Mouse (Mus musculus): Measurements from ENCODE around the gene Steap4. TPM values are rescaled to one million over a fixed set of nuclear protein-coding genes. Genes with fewer than 3 reads are reported as not detected.
A peak's percentile ranks its signal among the peaks of the same experiment; 100 is the strongest.

The Steap4 gene
- polyA plus RNA-seq, 1 experiment from 2014 or later: 0.50 TPM

GRCm38 (mm10) chr5:7995288-7995897, 35.1 kb downstream of the Steap4 start:
- Histone ChIP-seq H3K4me1 (ENCODE audit: control insufficient read depth, insufficient read depth, low read length) (no peaks in the 10 kb centered on the region), H3K36me3 (replicated peaks; ENCODE audit: control insufficient read depth, insufficient read depth, low read depth, low read length) (no peaks in the 10 kb centered on the region), H3K4me2 (ENCODE audit: low read depth, low read length) (no peak overlapping the region), H3K27me3 (ENCODE audit: control insufficient read depth, insufficient read depth, low read length) (no peaks in the 10 kb centered on the region), H3K27ac (replicated peaks; ENCODE audit: low read depth, low read length) (no peak overlapping the region), H3K9ac (replicated peaks; ENCODE audit: low read length) (no peak overlapping the region), H3K9me3 (replicated peaks; ENCODE audit: control insufficient read depth, low read length) (no peaks in the 10 kb centered on the region), H3K4me3 (ENCODE audit: low read depth, low read length) (no peak overlapping the region)
- DNase-seq (ENCODE audit: low spot score) (no peak), ATAC-seq (replicated peaks; ENCODE audit: insufficient number of reproducible peaks, low FRiP score, low TSS enrichment, low read depth) (peak; percentile 66)
- WGBS: 96% methylated on average over 1 of the region's 1 CpGs

DNA sequence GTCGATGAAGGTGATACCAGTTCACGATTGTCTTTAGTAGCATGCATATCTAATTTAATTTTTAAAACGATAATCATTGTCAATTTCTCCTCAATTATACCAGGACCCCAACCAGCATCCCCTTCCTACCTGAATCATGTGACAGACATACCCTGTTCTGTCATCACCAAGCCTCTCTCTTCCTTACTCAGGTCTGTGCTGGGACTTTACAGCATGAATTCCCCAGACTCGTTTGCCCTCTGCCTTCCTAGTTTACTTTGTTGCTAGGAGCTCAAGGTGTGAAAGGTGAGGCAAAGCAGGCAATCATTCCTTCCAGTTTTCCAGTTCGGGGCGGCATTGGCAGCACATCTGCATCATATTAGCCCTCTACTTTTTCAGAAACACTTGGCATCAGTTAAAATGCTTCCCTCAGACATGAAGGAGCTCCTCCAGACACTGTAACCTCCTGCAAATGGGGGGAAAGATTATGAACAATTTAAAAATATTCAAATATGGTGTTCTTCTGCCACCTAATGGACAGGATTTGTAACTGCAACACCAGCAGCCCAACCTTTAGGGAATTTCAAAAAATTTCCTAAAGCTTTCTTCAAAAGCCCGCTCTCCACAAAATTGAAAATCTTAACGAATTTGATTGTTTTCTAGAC, 36.3 kb downstream of the Steap4 start:
- ATAC-seq (replicated peaks; ENCODE audit: insufficient number of reproducible peaks, low FRiP score, low TSS enrichment, low read depth): peak; percentile 66; the same call in 1 of the 2 replicates
- peak; percentile 77 for DNase-seq (ENCODE audit: low spot score)
- no peaks in the 10 kb centered on the region for H3K27me3 ChIP-seq (ENCODE audit: control insufficient read depth, insufficient read depth, low read length)
- no peak overlapping the region for H3K4me3 ChIP-seq (ENCODE audit: low read depth, low read length)
- H3K9me3 ChIP-seq (replicated peaks; ENCODE audit: control insufficient read depth, low read length): no peaks in the 10 kb centered on the region
- H3K4me2 ChIP-seq (ENCODE audit: low read depth, low read length): no peak overlapping the region
- WGBS: 47% methylated on average over 8 of the region's 8 CpGs
- H3K4me1 ChIP-seq (ENCODE audit: control insufficient read depth, insufficient read depth, low read length): no peaks in the 10 kb centered on the region
- H3K9ac ChIP-seq (replicated peaks; ENCODE audit: low read length): no peak overlapping the region
- no peaks in the 10 kb centered on the region for H3K36me3 ChIP-seq (replicated peaks; ENCODE audit: control insufficient read depth, insufficient read depth, low read depth, low read length)
- no peak overlapping the region for H3K27ac ChIP-seq (replicated peaks; ENCODE audit: low read depth, low read length)

DNA sequence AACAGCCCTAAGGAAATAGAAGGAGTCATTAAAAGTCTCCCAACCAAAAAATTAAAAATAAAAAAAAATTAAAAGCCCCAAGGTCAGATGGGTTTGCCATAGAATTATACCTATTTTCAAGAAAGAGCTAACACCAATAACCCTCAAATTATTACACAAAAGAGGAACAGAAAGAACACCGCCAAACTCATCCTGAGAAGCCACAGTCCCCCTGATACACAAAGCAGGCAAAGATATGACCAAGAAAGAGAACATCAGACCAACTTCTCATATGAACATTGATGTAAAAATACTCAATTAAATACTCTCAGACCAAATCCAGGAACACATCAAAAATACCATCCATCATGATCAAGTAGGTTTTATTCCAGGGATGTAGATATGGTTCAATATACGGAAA, 36.8 kb downstream of the Steap4 start:
- Histone ChIP-seq H3K27ac (replicated peaks; ENCODE audit: low read depth, low read length) (no peak overlapping the region), H3K4me3 (ENCODE audit: low read depth, low read length) (no peak overlapping the region), H3K4me2 (ENCODE audit: low read depth, low read length) (no peak overlapping the region), H3K9me3 (replicated peaks; ENCODE audit: control insufficient read depth, low read length) (no peaks in the 10 kb centered on the region), H3K36me3 (replicated peaks; ENCODE audit: control insufficient read depth, insufficient read depth, low read depth, low read length) (no peaks in the 10 kb centered on the region), H3K9ac (replicated peaks; ENCODE audit: low read length) (no peak overlapping the region), H3K4me1 (ENCODE audit: control insufficient read depth, insufficient read depth, low read length) (no peaks in the 10 kb centered on the region), H3K27me3 (ENCODE audit: control insufficient read depth, insufficient read depth, low read length) (no peaks in the 10 kb centered on the region)
- DNase-seq (ENCODE audit: low spot score) (no peak), ATAC-seq (replicated peaks; ENCODE audit: insufficient number of reproducible peaks, low FRiP score, low TSS enrichment, low read depth) (no peak)
- WGBS: 95% methylated on average over 2 of the region's 2 CpGs

GRCm38 (mm10) chr5:8000466-8000865, 40.2 kb downstream of the Steap4 start:
- Histone ChIP-seq H3K27ac (replicated peaks; ENCODE audit: low read depth, low read length) (no peak overlapping the region), H3K4me2 (ENCODE audit: low read depth, low read length) (no peak overlapping the region), H3K9ac (replicated peaks; ENCODE audit: low read length) (no peak overlapping the region), H3K4me1 (ENCODE audit: control insufficient read depth, insufficient read depth, low read length) (no peaks in the 10 kb centered on the region), H3K4me3 (ENCODE audit: low read depth, low read length) (no peak overlapping the region), H3K36me3 (replicated peaks; ENCODE audit: control insufficient read depth, insufficient read depth, low read depth, low read length) (no peaks in the 10 kb centered on the region), H3K9me3 (replicated peaks; ENCODE audit: control insufficient read depth, low read length) (no peaks in the 10 kb centered on the region), H3K27me3 (ENCODE audit: control insufficient read depth, insufficient read depth, low read length) (no peaks in the 10 kb centered on the region)
- no peak for DNase-seq (ENCODE audit: low spot score)
- ATAC-seq (replicated peaks; ENCODE audit: insufficient number of reproducible peaks, low FRiP score, low TSS enrichment, low read depth): no peak
- WGBS: 83% methylated on average over 10 of the region's 10 CpGs

- Histone ChIP-seq H3K9me3 (replicated peaks; ENCODE audit: control insufficient read depth, low read length) (no peaks in the 10 kb centered on the region), H3K4me2 (ENCODE audit: low read depth, low read length) (no peak overlapping the region), H3K27me3 (ENCODE audit: control insufficient read depth, insufficient read depth, low read length) (no peaks in the 10 kb centered on the region), H3K4me1 (ENCODE audit: control insufficient read depth, insufficient read depth, low read length) (no peaks in the 10 kb centered on the region), H3K27ac (replicated peaks; ENCODE audit: low read depth, low read length) (no peak overlapping the region), H3K36me3 (replicated peaks; ENCODE audit: control insufficient read depth, insufficient read depth, low read depth, low read length) (no peaks in the 10 kb centered on the region), H3K9ac (replicated peaks; ENCODE audit: low read length) (no peak overlapping the region), H3K4me3 (ENCODE audit: low read depth, low read length) (no peak overlapping the region)
- DNase-seq (ENCODE audit: low spot score) (no peak), ATAC-seq (replicated peaks; ENCODE audit: insufficient number of reproducible peaks, low FRiP score, low TSS enrichment, low read depth) (no peak)
Measured at GRCm38 (mm10) chr5:8002827-8003226, 42.6 kb downstream of the Steap4 start.

DNA sequence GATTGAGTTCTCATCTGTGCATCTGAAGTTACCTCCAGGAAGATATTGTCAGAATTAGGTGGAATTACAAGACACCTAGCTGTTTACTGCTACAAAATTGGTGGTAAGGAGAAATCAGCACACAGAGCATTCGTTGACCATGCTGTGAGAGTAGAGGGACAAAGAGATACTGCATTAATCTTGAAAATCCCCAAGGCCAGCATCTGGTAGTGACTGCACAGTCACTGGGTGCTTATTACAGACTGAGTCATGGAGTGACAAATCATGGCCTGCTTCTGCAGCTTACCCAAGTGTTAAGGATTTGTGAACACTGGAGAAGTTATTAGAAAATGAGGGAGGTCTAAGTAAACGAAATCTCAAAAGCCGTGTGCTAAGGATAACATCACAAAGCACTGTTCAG, 53.0 kb downstream of the Steap4 start:
- WGBS: 81% methylated on average over 3 of the region's 3 CpGs
- DNase-seq (ENCODE audit: low spot score) (no peak), ATAC-seq (replicated peaks; ENCODE audit: insufficient number of reproducible peaks, low FRiP score, low TSS enrichment, low read depth) (no peak)
- Histone ChIP-seq H3K9ac (replicated peaks; ENCODE audit: low read length) (no peak overlapping the region), H3K4me3 (ENCODE audit: low read depth, low read length) (no peak overlapping the region), H3K9me3 (replicated peaks; ENCODE audit: control insufficient read depth, low read length) (no peaks in the 10 kb centered on the region), H3K4me2 (ENCODE audit: low read depth, low read length) (no peak overlapping the region), H3K36me3 (replicated peaks; ENCODE audit: control insufficient read depth, insufficient read depth, low read depth, low read length) (no peaks in the 10 kb centered on the region), H3K27ac (replicated peaks; ENCODE audit: low read depth, low read length) (no peak overlapping the region), H3K4me1 (ENCODE audit: control insufficient read depth, insufficient read depth, low read length) (no peaks in the 10 kb centered on the region), H3K27me3 (ENCODE audit: control insufficient read depth, insufficient read depth, low read length) (no peaks in the 10 kb centered on the region)

Other genes with a start within 250 kb of the Steap4 start
- gene Sri, start 85.6 kb downstream of the Steap4 start, polyA plus RNA-seq (2014; fragmentation: Nextera tagmentation; extraction: Ambion mirVana): 192 and 203 TPM in 2 replicates